Mouse (Mus musculus) erythroblast, adult 5-6 weeks (primary cell): ENCODE data around the gene Igdcc4. TPM values are rescaled to one million over a fixed set of nuclear protein-coding genes. Genes with fewer than 3 reads are reported as not detected.
"Not testable (repeated sequence)": the region's sequence is repeated elsewhere in the genome, so short reads cannot be mapped to it uniquely, and the experiment has no call there.

Experiments
- ATAC-seq: replicated peaks from 2 replicates; pipeline ENCODE4 v1.8.0; 2016; ENCODE audit warnings: moderate number of reproducible peaks, mild to moderate bottlenecking, moderate TSS enrichment, inconsistent platforms; ENCODE audit not compliant: poor library complexity, low FRiP score, severe bottlenecking
- total RNA-seq, 2 experiments: library from RNA; stranded (forward) in 1 of 2; stranded (reverse) in 1 of 2; fragments of 150-400 nt in 1 of 2; fragments of 200-764, 138-1000 nt in 1 of 2; gene quantifications; 2 replicates each; pipeline versions ENCODE4 v1.2.3 to v1.2.4; 2015 to 2017; ENCODE audit warnings: low replicate concordance in 2 of 2

Gene Igdcc4
- total RNA-seq (2015; ENCODE audit: low replicate concordance): not detected in 2 replicates
- total RNA-seq (2017; ENCODE audit: low replicate concordance): 0.56 TPM in 1 of 2 replicates, not detected in the other

GRCm38 (mm10) chr9:65100991-65101685 lies at the start of gene Igdcc4:
TSS of gene Igdcc4 (plus strand) at chr9:65101486.
- ATAC-seq: no peak

GRCm38 (mm10) chr9:65064251-65064650 lies 37.0 kb upstream of the Igdcc4 start:
- ATAC-seq: no peak; the same call in 1 of the 2 replicates

GRCm38 (mm10) chr9:65070587-65070986 lies 30.7 kb upstream of the Igdcc4 start:
- peak; percentile 90 for ATAC-seq

- ATAC-seq: no peak
Observed at GRCm38 (mm10) chr9:65073555-65073954, 27.7 kb upstream of the Igdcc4 start.

- no peak for ATAC-seq
Observed at GRCm38 (mm10) chr9:65074251-65074650, 27.0 kb upstream of the Igdcc4 start.

- ATAC-seq: no peak
Observed at GRCm38 (mm10) chr9:65074855-65075493, 26.3 kb upstream of the Igdcc4 start.

GRCm38 (mm10) chr9:65077536-65077935 lies 23.8 kb upstream of the Igdcc4 start:
- ATAC-seq: no peak

GRCm38 (mm10) chr9:65080141-65080540 lies 21.1 kb upstream of the Igdcc4 start:
- ATAC-seq: not testable (repeated sequence)

GRCm38 (mm10) chr9:65083075-65083765 lies 18.1 kb upstream of the Igdcc4 start:
- no peak for ATAC-seq

GRCm38 (mm10) chr9:65084198-65084807 lies 17.0 kb upstream of the Igdcc4 start:
- ATAC-seq: no peak

GRCm38 (mm10) chr9:65085270-65085669 lies 16.0 kb upstream of the Igdcc4 start:
- no peak for ATAC-seq

- ATAC-seq: no peak
Observed at GRCm38 (mm10) chr9:65086801-65087200, 14.5 kb upstream of the Igdcc4 start.

- ATAC-seq: no peak
Observed at GRCm38 (mm10) chr9:65087490-65087889, 13.8 kb upstream of the Igdcc4 start.

GRCm38 (mm10) chr9:65094237-65094636 lies 7.0 kb upstream of the Igdcc4 start:
- no peak for ATAC-seq

- peak; percentile 28; the same call in 1 of the 2 replicates for ATAC-seq
Observed at GRCm38 (mm10) chr9:65101686-65102376, 545 bp downstream of the Igdcc4 start.

GRCm38 (mm10) chr9:65102377-65103172 lies 1.3 kb downstream of the Igdcc4 start:
- no peak for ATAC-seq

GRCm38 (mm10) chr9:65103173-65103752 lies 2.0 kb downstream of the Igdcc4 start:
- no peak for ATAC-seq

GRCm38 (mm10) chr9:65106821-65107220 lies 5.5 kb downstream of the Igdcc4 start:
- ATAC-seq: no peak

GRCm38 (mm10) chr9:65107893-65108292 lies 6.6 kb downstream of the Igdcc4 start:
- ATAC-seq: no peak
